Mouse (Mus musculus) adipose tissue, adult 10 weeks (tissue): ENCODE results near the gene Malsu1. TPM values are rescaled to one million over a fixed set of nuclear protein-coding genes. Genes with fewer than 3 reads are reported as not detected.

Experiments used
- polyA plus RNA-seq: library from polyadenylated mRNA; stranded (reverse); fragments of 350-450 nt; fragmentation: Illumina TruSeq; extraction: RNeasy Lipid Tissue Mini Kit (QIAGEN cat#74804); gene quantifications from one replicate; pipeline ENCODE4 v1.2.3, GENCODE M21; 2014; ENCODE audit warnings: low read depth, low replicate concordance

Gene Malsu1
- polyA plus RNA-seq, result 22.6 TPM

GRCm38 (mm10) chr6:49073304-49074116 lies at the start of gene Malsu1:
Malsu1 (plus strand) TSS chr6:49073795.

GRCm38 (mm10) chr6:49036275-49037267 lies 37.0 kb upstream of the Malsu1 start, which contains the start of gene Gpnmb:
Gpnmb (plus strand) TSS chr6:49036546.

Other genes with a start within 250 kb of the Malsu1 start
- 249 TPM for gene Tmem176a, start 232.9 kb upstream of the Malsu1 start, polyA plus RNA-seq
- 309 TPM for gene Tmem176b, start 232.3 kb upstream of the Malsu1 start, polyA plus RNA-seq
- 1.5 TPM for gene Aoc1, start 200.9 kb upstream of the Malsu1 start, polyA plus RNA-seq
- not detected for gene 1600015I10Rik, start 143.9 kb upstream of the Malsu1 start, polyA plus RNA-seq
- not detected for gene Doxl2, start 98.8 kb upstream of the Malsu1 start, polyA plus RNA-seq
- not detected for gene Svs1, start 86.9 kb upstream of the Malsu1 start, polyA plus RNA-seq
- gene Gpnmb, start 37.2 kb upstream of the Malsu1 start, polyA plus RNA-seq, result 36.2 TPM
- 2.6 TPM for gene Igf2bp3, start 141.2 kb downstream of the Malsu1 start, polyA plus RNA-seq
- 73.8 TPM for gene Tra2a, start 190.2 kb downstream of the Malsu1 start, polyA plus RNA-seq
- gene Ccdc126, start 245.5 kb downstream of the Malsu1 start, polyA plus RNA-seq, result 5.2 TPM